Mouse (Mus musculus): ENCODE results near the gene Hsd3b7. TPM values are rescaled to one million over a fixed set of nuclear protein-coding genes. Genes with fewer than 3 reads are reported as not detected.

Gene Hsd3b7
- polyA plus RNA-seq, 1 experiment from 2014 or later: 28.0 TPM

- Histone ChIP-seq H3K4me3 (no peak overlapping the region), H3K9ac (no peak overlapping the region), H3K27ac (no peak overlapping the region), H3K27me3 (replicated peaks) (no peaks in the 10 kb centered on the region), H3K4me2 (no peak overlapping the region), H3K4me1 (peaks cover 48% of the 10 kb centered on the region), H3K9me3 (replicated peaks) (no peaks in the 10 kb centered on the region), H3K36me3 (no peaks in the 10 kb centered on the region)
- 82% methylated on average over 10 of the region's 10 CpGs for WGBS (ENCODE audit: insufficient replicate concordance)
- no peak for ATAC-seq
Observed at GRCm38 (mm10) chr7:127810650-127811049, 10.2 kb downstream of the Hsd3b7 start.

- Histone ChIP-seq H3K4me1 (peaks cover 48% of the 10 kb centered on the region), H3K27ac (no peak overlapping the region), H3K36me3 (no peaks in the 10 kb centered on the region), H3K4me2 (no peak overlapping the region), H3K9ac (no peak overlapping the region), H3K27me3 (replicated peaks) (no peaks in the 10 kb centered on the region), H3K9me3 (replicated peaks) (no peaks in the 10 kb centered on the region), H3K4me3 (no peak overlapping the region)
- no peak for ATAC-seq
- 77% methylated on average over 4 of the region's 4 CpGs for WGBS (ENCODE audit: insufficient replicate concordance)
Observed at GRCm38 (mm10) chr7:127811240-127811639, 10.8 kb downstream of the Hsd3b7 start.

GRCm38 (mm10) chr7:127812292-127812691 lies 11.9 kb downstream of the Hsd3b7 start:
- H3K36me3 ChIP-seq: no peaks in the 10 kb centered on the region
- H3K27me3 ChIP-seq (replicated peaks): no peaks in the 10 kb centered on the region
- H3K4me3 ChIP-seq: no peak overlapping the region
- no peak for ATAC-seq
- no peak overlapping the region for H3K9ac ChIP-seq
- no peaks in the 10 kb centered on the region for H3K9me3 ChIP-seq (replicated peaks)
- peaks cover 38% of the 10 kb centered on the region for H3K4me1 ChIP-seq
- no peak overlapping the region for H3K4me2 ChIP-seq
- no peak overlapping the region for H3K27ac ChIP-seq
- 70% methylated on average over 3 of the region's 3 CpGs for WGBS (ENCODE audit: insufficient replicate concordance)

DNA sequence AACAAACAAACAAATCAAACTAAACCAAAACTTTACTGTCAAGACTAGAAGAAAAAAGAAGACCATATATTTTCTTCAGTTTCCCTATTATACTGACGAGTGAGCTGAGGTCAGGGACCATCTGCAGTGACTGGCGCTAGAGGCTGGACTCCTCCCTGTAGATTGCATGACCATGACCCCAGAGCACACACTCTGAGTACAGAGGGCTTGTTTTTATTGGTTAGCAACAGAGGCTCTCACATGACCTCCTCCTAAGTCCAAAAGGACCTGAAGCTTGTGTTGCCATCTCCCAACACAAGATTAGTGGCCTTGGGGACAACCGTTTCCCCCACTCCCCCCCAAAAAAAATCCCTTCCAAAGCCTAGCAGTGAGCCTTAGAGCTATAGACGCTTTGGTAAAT lies 13.4 kb downstream of the Hsd3b7 start:
- 59% methylated on average over 4 of the region's 4 CpGs for WGBS (ENCODE audit: insufficient replicate concordance)
- H3K9me3 ChIP-seq (replicated peaks): no peaks in the 10 kb centered on the region
- peak; percentile 43; the same call in 1 of the 2 replicates for ATAC-seq
- no peak overlapping the region for H3K9ac ChIP-seq
- H3K4me2 ChIP-seq: no peak overlapping the region
- peaks cover 26% of the 10 kb centered on the region for H3K4me1 ChIP-seq
- H3K36me3 ChIP-seq: no peaks in the 10 kb centered on the region
- H3K27me3 ChIP-seq (replicated peaks): no peaks in the 10 kb centered on the region
- peak overlapping the region; percentile 72 for H3K27ac ChIP-seq
- H3K4me3 ChIP-seq: no peak overlapping the region

DNA sequence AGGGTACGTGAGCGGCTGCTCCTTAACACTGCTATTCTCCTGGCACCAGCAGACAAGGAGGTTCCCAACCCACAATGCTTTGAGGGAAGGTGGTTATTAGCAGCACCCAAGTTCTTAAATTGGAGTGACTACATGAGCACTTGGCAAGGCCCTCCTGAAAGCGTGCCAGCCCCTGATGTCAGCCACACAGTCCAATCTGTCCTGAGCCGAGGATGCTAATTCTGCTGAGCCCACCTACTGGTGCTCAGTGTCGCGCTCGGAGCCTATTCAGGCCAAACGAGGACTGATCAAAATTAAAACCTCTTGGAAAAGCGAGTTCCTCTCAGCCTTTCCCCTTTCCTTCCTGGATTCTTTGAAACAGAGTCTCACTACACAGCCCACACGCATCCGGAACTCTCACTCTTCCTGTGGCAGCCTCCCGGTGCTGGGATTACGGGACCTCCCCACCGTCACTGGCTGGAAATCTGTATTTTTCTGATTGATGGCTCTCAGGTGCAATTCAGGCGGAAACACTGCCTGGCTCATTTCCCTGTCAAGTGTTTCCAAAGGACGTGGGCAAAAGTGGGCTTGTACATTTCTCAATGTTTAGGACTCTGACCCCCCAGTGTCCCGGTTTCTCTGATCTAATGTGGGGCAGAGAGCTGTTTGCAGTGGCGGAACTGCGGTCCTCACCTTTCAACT lies 14.0 kb downstream of the Hsd3b7 start:
- Histone ChIP-seq H3K27me3 (replicated peaks) (no peaks in the 10 kb centered on the region), H3K4me2 (no peak overlapping the region), H3K4me3 (no peak overlapping the region), H3K9ac (no peak overlapping the region), H3K4me1 (peaks cover 23% of the 10 kb centered on the region), H3K27ac (peak overlapping the region; percentile 72), H3K36me3 (no peaks in the 10 kb centered on the region), H3K9me3 (replicated peaks) (no peaks in the 10 kb centered on the region)
- no peak for ATAC-seq
- 74% methylated on average over 19 of the region's 19 CpGs for WGBS (ENCODE audit: insufficient replicate concordance)

- Histone ChIP-seq H3K27ac (peak overlapping the region; percentile 72), H3K4me2 (no peak overlapping the region), H3K4me3 (no peak overlapping the region), H3K36me3 (no peaks in the 10 kb centered on the region), H3K27me3 (replicated peaks) (no peaks in the 10 kb centered on the region), H3K9ac (no peak overlapping the region; the same call in 1 of the 2 replicates), H3K4me1 (peaks cover 23% of the 10 kb centered on the region), H3K9me3 (replicated peaks) (no peaks in the 10 kb centered on the region)
- WGBS (ENCODE audit: insufficient replicate concordance): 81% methylated on average over 15 of the region's 15 CpGs
- no peak for ATAC-seq
Observed at GRCm38 (mm10) chr7:127815116-127815665, 14.8 kb downstream of the Hsd3b7 start.

DNA sequence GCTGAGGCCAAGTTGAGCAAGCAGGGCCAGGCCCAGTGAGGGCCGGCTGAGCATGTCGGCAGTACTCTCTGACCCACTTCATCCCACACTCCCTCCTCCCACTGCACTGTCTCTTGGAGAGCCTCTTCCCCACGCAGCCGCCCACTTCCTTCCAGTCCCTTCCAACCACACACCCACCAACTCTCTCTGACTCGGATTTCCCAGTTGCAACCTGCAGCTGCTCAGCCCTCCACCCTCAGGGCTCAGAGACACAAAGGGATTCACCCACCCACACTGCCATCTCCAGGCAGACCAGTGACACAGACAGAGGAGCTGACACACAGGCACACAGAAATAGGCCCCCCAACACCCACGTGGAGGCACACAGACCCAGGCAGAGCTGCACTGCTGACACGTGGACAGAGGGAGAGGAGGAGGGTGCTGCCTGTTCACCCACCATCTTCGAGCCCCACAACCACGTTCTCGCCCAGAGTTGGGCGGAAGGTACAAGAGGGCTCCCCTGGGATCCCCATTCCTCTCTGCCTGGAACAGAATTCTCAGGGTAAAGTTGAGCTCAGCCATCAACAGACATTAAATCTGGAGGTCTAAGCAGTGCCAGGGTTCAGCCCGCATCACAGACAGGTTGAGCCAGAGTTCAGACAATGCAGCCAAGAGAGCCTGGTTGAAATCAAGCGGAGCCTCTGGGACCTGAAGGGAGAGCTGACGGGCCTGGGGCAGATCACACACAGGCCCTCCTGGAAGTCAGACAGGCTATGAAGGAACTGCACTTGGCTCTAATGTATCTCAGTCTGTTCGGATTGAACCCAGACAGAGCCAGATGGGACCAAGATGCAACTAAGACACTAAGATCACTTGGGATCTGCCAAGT lies 15.8 kb downstream of the Hsd3b7 start:
- no peaks in the 10 kb centered on the region for H3K27me3 ChIP-seq (replicated peaks)
- no peak overlapping the region; the same call in 1 of the 2 replicates for H3K9ac ChIP-seq
- H3K4me1 ChIP-seq: peaks cover 29% of the 10 kb centered on the region
- no peak overlapping the region for H3K4me3 ChIP-seq
- 50% methylated on average over 15 of the region's 15 CpGs for WGBS (ENCODE audit: insufficient replicate concordance)
- no peaks in the 10 kb centered on the region for H3K36me3 ChIP-seq
- peak; percentile 44; the same call in 1 of the 2 replicates for ATAC-seq
- no peaks in the 10 kb centered on the region for H3K9me3 ChIP-seq (replicated peaks)
- no peak overlapping the region for H3K4me2 ChIP-seq
- H3K27ac ChIP-seq: peak overlapping the region; percentile 45

GRCm38 (mm10) chr7:127817053-127817452 lies 16.6 kb downstream of the Hsd3b7 start:
- H3K9me3 ChIP-seq (replicated peaks): no peaks in the 10 kb centered on the region
- WGBS (ENCODE audit: insufficient replicate concordance): 67% methylated on average over 7 of the region's 7 CpGs
- peaks cover 33% of the 10 kb centered on the region for H3K4me1 ChIP-seq
- no peak overlapping the region for H3K27ac ChIP-seq
- H3K4me3 ChIP-seq: no peak overlapping the region
- H3K36me3 ChIP-seq: no peaks in the 10 kb centered on the region
- no peak overlapping the region for H3K9ac ChIP-seq
- ATAC-seq: no peak
- H3K27me3 ChIP-seq (replicated peaks): 0 out of 2 replicates have a peak, but pooled peaks cover 3% of the 10 kb centered on the region
- H3K4me2 ChIP-seq: no peak overlapping the region

DNA sequence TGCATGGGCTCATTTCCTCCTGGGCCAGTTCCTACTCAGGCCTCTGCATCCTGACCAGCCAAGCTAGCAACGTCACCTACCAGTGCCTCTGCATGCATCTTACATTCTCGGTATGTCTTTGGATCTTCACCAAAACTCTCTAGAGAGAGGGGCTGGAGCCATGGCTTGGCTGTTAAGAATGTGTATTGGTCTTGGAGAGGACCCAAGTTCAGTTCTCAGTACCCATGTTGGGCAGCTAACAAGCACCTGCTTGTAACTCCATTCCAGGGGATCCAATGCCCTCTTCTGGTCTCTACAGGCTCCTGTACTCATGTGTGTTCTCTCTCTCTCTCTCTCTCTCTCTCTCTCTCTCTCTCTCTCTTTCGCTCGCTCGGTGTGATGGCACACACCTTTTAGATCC lies 17.4 kb downstream of the Hsd3b7 start:
- H3K27ac ChIP-seq: no peak overlapping the region
- 84% methylated on average over 5 of the region's 5 CpGs for WGBS (ENCODE audit: insufficient replicate concordance)
- H3K9ac ChIP-seq: no peak overlapping the region
- no peaks in the 10 kb centered on the region for H3K9me3 ChIP-seq (replicated peaks)
- no peaks in the 10 kb centered on the region for H3K36me3 ChIP-seq
- 0 out of 2 replicates have a peak, but pooled peaks cover 8% of the 10 kb centered on the region for H3K27me3 ChIP-seq (replicated peaks)
- no peak for ATAC-seq
- no peak overlapping the region for H3K4me2 ChIP-seq
- peaks cover 36% of the 10 kb centered on the region for H3K4me1 ChIP-seq
- H3K4me3 ChIP-seq: no peak overlapping the region

DNA sequence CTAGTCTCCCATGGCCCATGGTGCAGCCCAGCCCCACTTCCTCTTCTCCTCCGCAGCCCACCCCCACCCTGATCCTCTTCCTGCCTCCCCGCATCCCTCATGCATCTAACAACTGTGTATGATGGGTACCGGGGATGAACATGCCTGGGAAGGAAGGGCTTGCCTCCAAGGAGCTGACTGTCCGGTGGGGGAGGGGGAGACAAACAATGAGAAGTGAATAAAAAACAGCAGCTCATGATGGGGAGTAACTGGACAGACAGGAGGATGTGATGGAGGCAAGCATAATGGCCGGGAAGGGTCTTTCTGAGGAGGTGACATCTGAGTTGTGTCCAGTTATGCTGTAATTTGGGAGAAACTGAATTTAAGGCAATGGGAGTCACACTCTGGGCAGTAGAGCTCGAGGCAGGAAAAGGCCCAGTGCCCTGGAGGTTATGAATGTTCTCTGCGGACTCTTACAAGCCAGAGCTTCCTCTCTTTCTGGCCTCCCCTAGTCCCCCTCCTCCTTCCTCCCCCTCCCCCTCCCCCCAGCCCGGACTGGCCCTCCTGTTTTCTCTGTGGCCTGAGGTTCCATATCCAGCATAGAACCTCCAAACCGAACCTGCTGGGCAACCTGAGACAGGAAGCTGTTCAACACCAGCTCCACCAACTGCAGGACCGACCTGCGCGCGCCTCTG lies 20.6 kb downstream of the Hsd3b7 start:
- Histone ChIP-seq H3K36me3 (no peaks in the 10 kb centered on the region), H3K4me1 (peaks cover 23% of the 10 kb centered on the region), H3K9ac (no peak overlapping the region), H3K4me3 (no peak overlapping the region), H3K27me3 (replicated peaks) (peaks cover 33% of the 10 kb centered on the region), H3K9me3 (replicated peaks) (no peaks in the 10 kb centered on the region), H3K4me2 (no peak overlapping the region), H3K27ac (no peak overlapping the region)
- WGBS (ENCODE audit: insufficient replicate concordance): 36% methylated on average over 13 of the region's 13 CpGs
- no peak for ATAC-seq

GRCm38 (mm10) chr7:127822494-127822893 lies 22.1 kb downstream of the Hsd3b7 start:
- no peaks in the 10 kb centered on the region for H3K9me3 ChIP-seq (replicated peaks)
- H3K27me3 ChIP-seq (replicated peaks): peaks cover 39% of the 10 kb centered on the region
- WGBS (ENCODE audit: insufficient replicate concordance): 71% methylated on average over 3 of the region's 3 CpGs
- 0 out of 2 replicates have a peak, but pooled peaks cover 20% of the 10 kb centered on the region for H3K4me1 ChIP-seq
- no peak overlapping the region for H3K27ac ChIP-seq
- H3K36me3 ChIP-seq: no peaks in the 10 kb centered on the region
- H3K9ac ChIP-seq: no peak overlapping the region
- H3K4me2 ChIP-seq: no peak overlapping the region
- no peak overlapping the region for H3K4me3 ChIP-seq
- ATAC-seq: no peak
